Mouse (Mus musculus) Patski (cell line): Measurements from ENCODE around the gene Fyn. TPM values are rescaled to one million over a fixed set of nuclear protein-coding genes. Genes with fewer than 3 reads are reported as not detected.

Experiments
- ATAC-seq: fragments of 100-300 bp; one replicate; pipeline ENCODE4 v1.8.0; 2021
- CTCF ChIA-PET: fragments of 350-600 bp; sonication (Branson Sonifier 250); formaldehyde crosslinking; loops from one replicate; lab custom pipeline; 2022; ENCODE audit warnings: inconsistent platforms; lab: Charles Lee
- POLR2A ChIA-PET: fragments of 350-600 bp; sonication (Branson Sonifier 250); formaldehyde crosslinking; loops from one replicate; lab custom pipeline; 2022; ENCODE audit warnings: antibody characterized with exemption, inconsistent platforms; lab: Charles Lee
- DNase-seq: peaks from one replicate; pipeline ENCODE4 v3.0.0-alpha.2; 2011; ENCODE audit warnings: low read depth, low spot score
- H3K27me3 ChIP-seq: fragments of 371-371 bp; one replicate; pipeline ENCODE4 v1.5.1; 2021
- CTCF ChIP-seq: fragments of 100-300 bp; IDR thresholded peaks from one replicate; pipeline ENCODE4 v1.5.1; 2021
- in situ Hi-C: fragments of 300-500 bp; cut with MboI; formaldehyde crosslinking; loops from 3 replicates; pipeline ENCODE4 v1.11.1; 2018; ENCODE audit warnings: low pct_unique_long_range_greater_than_20kb, mixed read lengths
- polyA plus RNA-seq: library from polyadenylated mRNA; unstranded; gene quantifications from one replicate; pipeline ENCODE4 v1.2.3, GENCODE M21; 2021

Fyn gene
- polyA plus RNA-seq, 1 experiment from 2014 or later = 64.4 TPM

GRCm38 (mm10) chr10:39529179-39529578, 160.5 kb downstream of the Fyn start:
- no peaks in the 10 kb centered on the region for H3K27me3 ChIP-seq
- ATAC-seq (no peak), DNase-seq (no peak)
- in situ Hi-C loops = no loop called here
- no peak for TF ChIP-seq CTCF
- ChIA-PET CTCF (no interaction called here), POLR2A (interaction anchor here (1.0 kb wide), 1 partner anchor 33 kb away, joined by 3 read pairs; no protein-coding TSS in a partner anchor)

- TF ChIP-seq CTCF = no peak
- ATAC-seq (no peak), DNase-seq (no peak)
- in situ Hi-C loops = no loop called here
- H3K27me3 ChIP-seq = no peaks in the 10 kb centered on the region
- POLR2A ChIA-PET = no interaction called here
- CTCF ChIA-PET = interaction anchor here (0.7 to 1.3 kb wide), 3 partner anchors 7 to 10 kb away, joined by 3 to 4 read pairs (median 4); no protein-coding TSS in a partner anchor
These were observed 163.5 kb downstream of the Fyn start for GRCm38 (mm10) chr10:39532008-39532740.

DNA sequence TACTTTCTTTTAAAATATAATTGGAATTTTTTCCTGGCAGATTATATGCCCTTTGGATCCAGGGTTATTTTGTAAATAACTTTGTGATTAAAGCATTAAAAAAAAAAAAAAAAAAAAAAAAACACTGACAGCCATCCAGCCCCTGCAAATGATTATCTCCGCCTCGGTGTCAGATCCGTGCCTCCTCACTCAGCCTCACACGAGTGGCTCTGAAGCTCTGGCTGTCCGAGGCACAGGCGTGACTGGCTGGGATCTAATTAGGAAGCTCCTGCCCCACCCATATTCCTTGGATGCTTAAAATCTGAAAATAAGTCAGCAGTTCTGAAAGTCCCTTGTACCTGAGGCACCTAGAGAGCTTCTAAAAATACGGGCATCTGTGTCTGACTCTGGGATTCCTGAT, 164.2 kb downstream of the Fyn start:
- TF ChIP-seq CTCF = no peak
- DNase-seq (no peak), ATAC-seq (no peak)
- H3K27me3 ChIP-seq = no peaks in the 10 kb centered on the region
- in situ Hi-C loops = no loop called here
- CTCF ChIA-PET = interaction anchor here (0.7 to 1.6 kb wide), 3 partner anchors 8 to 363 kb away, joined by 3 to 5 read pairs (median 4); no protein-coding TSS in a partner anchor
- POLR2A ChIA-PET = no interaction called here

DNA sequence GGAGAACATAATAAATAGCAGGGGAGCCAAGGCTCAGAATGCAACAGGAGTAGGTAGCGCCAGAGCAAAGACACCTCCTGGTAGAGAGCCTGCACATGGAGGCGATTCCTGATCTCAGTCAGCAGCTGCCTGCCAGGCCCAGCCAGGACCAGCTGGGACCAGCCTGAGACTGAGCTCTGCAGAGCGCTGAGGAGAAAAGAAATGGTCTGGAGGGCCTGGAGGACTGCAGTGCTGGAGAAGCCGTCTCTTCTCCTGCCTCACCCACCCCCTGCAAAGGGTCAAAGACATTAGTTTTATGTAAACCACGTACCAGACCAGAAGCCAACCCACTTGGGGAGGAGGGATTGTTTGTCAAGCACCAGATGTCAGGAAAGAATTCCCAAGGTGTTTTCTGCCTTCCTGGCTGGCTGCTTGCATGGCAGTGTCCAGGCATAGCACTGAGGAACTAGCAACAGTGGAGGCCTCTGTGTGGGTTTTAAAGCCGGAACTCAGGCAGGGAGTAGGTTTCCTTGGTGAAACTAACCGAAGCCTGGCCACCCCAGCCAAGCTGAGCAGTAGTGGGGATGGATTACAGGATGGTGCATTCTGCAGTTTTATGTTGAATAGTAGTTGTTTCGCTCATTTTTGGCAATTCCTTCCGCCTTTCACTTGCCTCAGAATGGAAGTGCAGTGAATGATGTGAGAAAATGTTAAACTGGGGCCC, 165.8 kb downstream of the Fyn start:
- DNase-seq (peak; percentile 34), ATAC-seq (peak; percentile 51)
- POLR2A ChIA-PET = no interaction called here

DNA sequence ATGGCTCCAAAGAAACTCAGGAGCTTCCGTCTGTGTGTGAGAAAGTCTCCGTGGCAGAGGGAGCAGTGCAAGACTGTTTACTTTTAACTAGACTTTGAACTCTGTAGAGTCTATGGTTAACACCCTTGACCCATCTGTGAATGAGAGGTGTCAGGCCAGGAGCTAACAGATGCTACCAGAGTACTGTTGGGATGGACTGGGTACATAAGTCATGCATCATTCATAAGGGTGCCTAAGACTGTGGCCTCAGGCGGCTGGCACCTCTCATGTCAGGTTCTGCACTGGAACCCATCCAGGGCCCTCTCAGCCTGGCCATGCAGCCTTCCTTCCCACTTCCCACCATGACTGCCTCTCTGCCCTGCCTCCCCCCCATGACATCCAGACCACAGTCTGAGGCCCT, 166.7 kb downstream of the Fyn start:
- DNase-seq = no peak
- ATAC-seq = no peak
- ChIA-PET CTCF (no interaction called here), POLR2A (no interaction called here)
- no peaks in the 10 kb centered on the region for H3K27me3 ChIP-seq
- TF ChIP-seq CTCF = no peak
- in situ Hi-C loops = no loop called here

More for the DNA sequence above, 165.8 kb downstream of the Fyn start:
- no peaks in the 10 kb centered on the region for H3K27me3 ChIP-seq
- CTCF ChIA-PET = interaction anchor here (1.0 to 1.6 kb wide), 3 partner anchors 13 to 365 kb away, joined by 3 to 5 read pairs (median 3); no protein-coding TSS in a partner anchor
- in situ Hi-C loops = no loop called here
- TF ChIP-seq CTCF = no peak

- H3K27me3 ChIP-seq = no peaks in the 10 kb centered on the region
- TF ChIP-seq CTCF = no peak
- ATAC-seq (no peak), DNase-seq (no peak)
- in situ Hi-C loops = no loop called here
- ChIA-PET CTCF (no interaction called here), POLR2A (no interaction called here)
These were observed 167.6 kb downstream of the Fyn start for GRCm38 (mm10) chr10:39536258-39536657.

DNA sequence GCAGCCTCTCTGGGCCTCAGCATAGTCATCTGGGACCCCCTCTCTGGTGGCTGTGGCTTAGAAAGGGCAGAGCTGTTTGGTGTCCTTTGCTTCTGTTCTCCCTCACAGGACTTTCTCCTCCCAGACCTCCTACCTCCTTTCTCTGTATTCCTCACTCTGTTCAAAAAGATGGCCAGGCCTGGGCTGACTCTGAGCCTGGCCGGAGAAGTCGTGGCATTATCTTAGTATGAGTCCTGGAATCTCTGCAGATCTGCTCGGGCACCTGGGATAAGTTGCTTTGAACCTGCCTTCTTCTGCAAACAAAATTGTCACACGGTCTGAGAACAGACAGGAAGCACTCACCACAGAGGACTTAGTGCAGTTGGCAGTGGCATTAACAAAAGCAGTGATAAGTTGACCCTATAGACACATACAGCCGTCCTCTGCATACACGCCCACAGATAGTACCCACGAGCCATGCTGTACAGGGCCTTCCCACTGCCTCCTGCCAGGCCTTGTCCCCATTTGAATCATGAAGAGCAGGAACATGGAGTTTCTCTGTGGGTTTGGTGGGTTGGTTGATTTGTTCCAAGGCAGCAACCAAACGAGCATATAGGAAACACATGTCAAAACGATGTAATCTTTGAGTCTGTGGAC, 171.5 kb downstream of the Fyn start:
- in situ Hi-C loops = no loop called here
- POLR2A ChIA-PET = no interaction called here
- CTCF ChIA-PET = no interaction called here
- no peak for TF ChIP-seq CTCF
- H3K27me3 ChIP-seq = no peaks in the 10 kb centered on the region
- DNase-seq (no peak), ATAC-seq (no peak)

DNA sequence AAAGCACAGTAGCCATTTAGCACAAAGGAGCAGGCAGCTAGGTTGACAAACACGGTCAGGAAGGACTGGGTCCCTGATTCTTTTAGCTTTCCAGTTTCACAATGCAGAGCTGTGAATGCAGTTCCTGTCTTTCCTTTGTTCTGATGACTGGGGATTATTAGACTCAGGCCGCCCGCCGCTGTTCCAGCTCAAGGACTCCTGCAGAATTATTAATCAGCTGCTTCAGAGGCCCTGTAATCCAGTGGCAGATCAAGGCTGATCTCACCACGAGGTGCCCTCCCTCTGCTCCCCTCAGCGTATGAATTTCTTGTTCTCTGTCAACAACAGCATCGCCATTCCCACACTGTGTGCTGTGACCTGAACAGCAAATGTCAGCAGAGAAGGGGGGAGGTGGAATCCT, 172.3 kb downstream of the Fyn start:
- in situ Hi-C loops = no loop called here
- peak; percentile 58 for ATAC-seq
- DNase-seq = no peak
- TF ChIP-seq CTCF = no peak
- POLR2A ChIA-PET = no interaction called here
- no peaks in the 10 kb centered on the region for H3K27me3 ChIP-seq
- CTCF ChIA-PET = interaction anchor here (0.8 to 2.3 kb wide), 2 partner anchors 21 to 371 kb away, joined by 3 to 5 read pairs; no protein-coding TSS in a partner anchor

DNA sequence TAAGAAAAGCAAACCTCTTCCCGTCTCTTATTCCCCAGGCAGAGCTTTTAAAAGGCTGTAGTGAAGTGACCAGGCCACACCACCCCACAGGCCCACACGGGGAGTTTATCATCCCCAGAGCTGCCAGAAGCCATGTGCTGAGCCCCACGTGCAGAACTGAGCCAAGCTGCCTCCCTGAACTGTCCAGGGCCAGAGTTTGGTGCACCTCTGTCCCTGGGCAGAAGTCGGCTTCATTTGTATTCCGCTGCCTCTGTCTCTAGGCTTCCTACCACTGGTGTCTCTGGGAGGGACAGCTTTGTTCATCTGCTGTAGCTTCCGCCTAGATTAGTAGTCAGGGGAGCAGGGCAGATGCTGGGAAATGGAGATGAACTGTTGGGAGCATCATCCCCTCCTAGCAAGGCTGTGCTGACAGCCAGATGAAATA, 172.8 kb downstream of the Fyn start:
- no peaks in the 10 kb centered on the region for H3K27me3 ChIP-seq
- ChIA-PET CTCF (interaction anchor here (0.8 to 2.3 kb wide), 2 partner anchors 21 to 371 kb away, joined by 3 to 5 read pairs; no protein-coding TSS in a partner anchor), POLR2A (no interaction called here)
- DNase-seq (no peak), ATAC-seq (no peak)
- no peak for TF ChIP-seq CTCF
- in situ Hi-C loops = no loop called here

- no peak for DNase-seq
- CTCF ChIA-PET = interaction anchor here (2.3 kb wide), 1 partner anchor 372 kb away, joined by 5 read pairs; no protein-coding TSS in a partner anchor
- ATAC-seq = no peak
- H3K27me3 ChIP-seq = no peaks in the 10 kb centered on the region
- in situ Hi-C loops = no loop called here
- POLR2A ChIA-PET = no interaction called here
- TF ChIP-seq CTCF = no peak
These were observed 173.4 kb downstream of the Fyn start for GRCm38 (mm10) chr10:39541951-39542521.
